Mouse (Mus musculus) lung, adult 2 months (tissue): Measurements from ENCODE around the gene Ppp2r2d.

Experiments used
- CTCF ChIP-seq: fragments of 200-500 bp; IDR thresholded peaks from 2 replicates; pipeline ENCODE4 v1.5.1; 2011; ENCODE audit warnings: mild to moderate bottlenecking, low read length, control low read depth; ENCODE audit not compliant: insufficient read depth
- POLR2A ChIP-seq: fragments of 200-500 bp; IDR thresholded peaks from 2 replicates; pipeline ENCODE4 v1.6.1; 2011; ENCODE audit warnings: low read depth, mild to moderate bottlenecking, control low read depth, low read length, borderline replicate concordance; ENCODE audit errors: extremely low read depth

- no peak for TF ChIP-seq POLR2A
- TF ChIP-seq CTCF: no peak
Measured at GRCm38 (mm10) chr7:138848028-138848920, 2.4 kb downstream of the Ppp2r2d start.
